11 mouse cellular contexts compared by ENCODE assay signal in genomic region chr5:127577419-127577818, GRCm38 (mm10). TPM values are rescaled to one million over a fixed set of nuclear protein-coding genes. Genes with fewer than 3 reads are reported as not detected.
DNase-seq lines count a peak whose midpoint lies in the region; ATAC-seq and TF ChIP-seq lines count a peak whose summit lies in the region.
"Had no signal": no experiment of that assay in that cellular context is flagged by ENCODE, and none has a peak within 500 bp of the region (broad histone marks: within the 10 kb centered on the region; RNA-seq: fewer than 3 reads in every experiment).

No protein-coding gene starts in this region.

- peak; percentile 56 for TF ChIP-seq CTCF in forebrain, postnatal 0 days (IDR thresholded peaks at IDR 0.05; ENCODE audit: low read depth)

- no peak overlapping the region for H3K4me2 ChIP-seq in forebrain, postnatal 0 days (ENCODE audit: low read depth)
- no peak overlapping the region for H3K4me2 ChIP-seq in midbrain, embryonic 14.5 days (ENCODE audit: low read length)
- no peak overlapping the region for H3K4me2 ChIP-seq in midbrain, embryonic 16.5 days (ENCODE audit: low read length)
- H3K4me2 ChIP-seq in limb, embryonic 11.5 days (ENCODE audit: low read depth, severe bottlenecking): no peak overlapping the region
- H3K4me2 ChIP-seq: embryonic facial prominence, embryonic 13.5 days; limb, embryonic 15.5 days had no signal

- no peaks in the 10 kb centered on the region for H3K27me3 ChIP-seq in forebrain, postnatal 0 days (ENCODE audit: insufficient read depth, low read length)
- no peaks in the 10 kb centered on the region for H3K27me3 ChIP-seq in forebrain, embryonic 10.5 days (ENCODE audit: poor library complexity, severe bottlenecking)
- no peaks in the 10 kb centered on the region for H3K27me3 ChIP-seq in midbrain, embryonic 14.5 days (ENCODE audit: control insufficient read depth, insufficient read depth, low read length)
- no peaks in the 10 kb centered on the region for H3K27me3 ChIP-seq in midbrain, embryonic 16.5 days (ENCODE audit: control insufficient read depth, insufficient read depth, low read depth, low read length)
- H3K27me3 ChIP-seq in limb, embryonic 11.5 days (ENCODE audit: control insufficient read depth, insufficient read depth, low read length): no peaks in the 10 kb centered on the region
- H3K27me3 ChIP-seq: embryonic facial prominence, embryonic 13.5 days had no signal

- 53% methylated on average over 8 of the region's 8 CpGs for WGBS in forebrain, postnatal 0 days
- 66% methylated on average over 8 of the region's 8 CpGs for WGBS in forebrain, embryonic 10.5 days
- WGBS in midbrain, embryonic 14.5 days: 58% methylated on average over 8 of the region's 8 CpGs
- 61% methylated on average over 8 of the region's 8 CpGs for WGBS in midbrain, embryonic 16.5 days
- WGBS in limb, embryonic 11.5 days: 56% methylated on average over 8 of the region's 8 CpGs

- ATAC-seq in forebrain, postnatal 0 days: no peak
- no peak for ATAC-seq in midbrain, embryonic 14.5 days (ENCODE audit: low FRiP score, low TSS enrichment)
- no peak for ATAC-seq in midbrain, embryonic 16.5 days
- no peak for ATAC-seq in limb, embryonic 11.5 days (ENCODE audit: insufficient number of reproducible peaks, low FRiP score, low TSS enrichment, low read depth)

- no peaks in the 10 kb centered on the region for H3K36me3 ChIP-seq in forebrain, postnatal 0 days (ENCODE audit: insufficient read depth)
- H3K36me3 ChIP-seq in forebrain, embryonic 10.5 days (replicated peaks): no peaks in the 10 kb centered on the region
- H3K36me3 ChIP-seq in midbrain, embryonic 14.5 days (ENCODE audit: control insufficient read depth, insufficient read depth, low read length): no peaks in the 10 kb centered on the region
- no peaks in the 10 kb centered on the region for H3K36me3 ChIP-seq in midbrain, embryonic 16.5 days (ENCODE audit: control insufficient read depth, insufficient read depth, low read length)
- H3K36me3 ChIP-seq in limb, embryonic 11.5 days (ENCODE audit: control insufficient read depth, insufficient read depth, low read length): no peaks in the 10 kb centered on the region
- H3K36me3 ChIP-seq: embryonic facial prominence, embryonic 13.5 days; limb, embryonic 15.5 days had no signal

- no peak overlapping the region for H3K27ac ChIP-seq in forebrain, postnatal 0 days (ENCODE audit: low read depth, low read length)
- no peak overlapping the region for H3K27ac ChIP-seq in forebrain, embryonic 10.5 days
- H3K27ac ChIP-seq in midbrain, embryonic 14.5 days (replicated peaks; ENCODE audit: low read depth, low read length): no peak overlapping the region
- H3K27ac ChIP-seq in midbrain, embryonic 16.5 days (ENCODE audit: low read length): no peak overlapping the region
- no peak overlapping the region for H3K27ac ChIP-seq in limb, embryonic 11.5 days (replicated peaks; ENCODE audit: low read depth, low read length)
- H3K27ac ChIP-seq: embryonic facial prominence, embryonic 13.5 days; limb, embryonic 15.5 days had no signal

- H3K9ac ChIP-seq in forebrain, postnatal 0 days: no peak overlapping the region
- H3K9ac ChIP-seq in midbrain, embryonic 14.5 days (replicated peaks; ENCODE audit: low read length): no peak overlapping the region
- no peak overlapping the region for H3K9ac ChIP-seq in midbrain, embryonic 16.5 days (ENCODE audit: low read depth, low read length)
- H3K9ac ChIP-seq in limb, embryonic 11.5 days (ENCODE audit: low read length): no peak overlapping the region
- H3K9ac ChIP-seq: embryonic facial prominence, embryonic 13.5 days; limb, embryonic 15.5 days had no signal

- peak; percentile 25 for DNase-seq in forebrain, postnatal 0 days
- DNase-seq in forebrain, embryonic 10.5 days (ENCODE audit: extremely low spot score, low spot score): no peak
- DNase-seq in midbrain, embryonic 14.5 days: peak; percentile 46
- DNase-seq in cerebellum, adult 18-20 months: peak; percentile 33 to 65
- DNase-seq in limb, embryonic 11.5 days (ENCODE audit: low spot score): peak; percentile 37
- DNase-seq in heart, adult 9 months (ENCODE audit: low spot score in 2 of 2): no peak
- DNase-seq in layer of hippocampus, adult 9-11 months: no peak
- DNase-seq: thymus, postnatal 14 days had no signal

- H3K9me3 ChIP-seq in forebrain, postnatal 0 days (ENCODE audit: low read length): no peaks in the 10 kb centered on the region
- H3K9me3 ChIP-seq in forebrain, embryonic 10.5 days: no peaks in the 10 kb centered on the region
- H3K9me3 ChIP-seq in midbrain, embryonic 14.5 days (ENCODE audit: control insufficient read depth, low read length): no peaks in the 10 kb centered on the region
- no peaks in the 10 kb centered on the region for H3K9me3 ChIP-seq in midbrain, embryonic 16.5 days (replicated peaks; ENCODE audit: control insufficient read depth, low read length, poor library complexity, severe bottlenecking)
- H3K9me3 ChIP-seq in limb, embryonic 11.5 days (ENCODE audit: control insufficient read depth, low read length): no peaks in the 10 kb centered on the region
- H3K9me3 ChIP-seq: embryonic facial prominence, embryonic 13.5 days; limb, embryonic 15.5 days had no signal

- H3K4me1 ChIP-seq in forebrain, postnatal 0 days (ENCODE audit: insufficient read depth): no peaks in the 10 kb centered on the region
- no peaks in the 10 kb centered on the region for H3K4me1 ChIP-seq in forebrain, embryonic 10.5 days
- no peaks in the 10 kb centered on the region for H3K4me1 ChIP-seq in midbrain, embryonic 14.5 days (ENCODE audit: control insufficient read depth, insufficient read depth, low read length)
- no peaks in the 10 kb centered on the region for H3K4me1 ChIP-seq in midbrain, embryonic 16.5 days (ENCODE audit: control insufficient read depth, insufficient read depth, low read length)
- 0 out of 2 replicates have a peak, but pooled peaks cover 2% of the 10 kb centered on the region for H3K4me1 ChIP-seq in limb, embryonic 11.5 days (ENCODE audit: control insufficient read depth, insufficient read depth, low read length)
- H3K4me1 ChIP-seq: embryonic facial prominence, embryonic 13.5 days; limb, embryonic 15.5 days had no signal

- no peak overlapping the region for H3K4me3 ChIP-seq in forebrain, postnatal 0 days (ENCODE audit: low read depth, low read length)
- no peak overlapping the region for H3K4me3 ChIP-seq in forebrain, embryonic 10.5 days
- no peak overlapping the region for H3K4me3 ChIP-seq in midbrain, embryonic 14.5 days (replicated peaks; ENCODE audit: low read depth, low read length)
- no peak overlapping the region for H3K4me3 ChIP-seq in midbrain, embryonic 16.5 days (ENCODE audit: low read depth, low read length)
- no peak overlapping the region for H3K4me3 ChIP-seq in limb, embryonic 11.5 days (ENCODE audit: low read depth, low read length)
- H3K4me3 ChIP-seq: embryonic facial prominence, embryonic 13.5 days; limb, embryonic 15.5 days had no signal

RNA-seq across cellular contexts. Expression of gene Glt1d1, which starts 54.6 kb away (rescaled TPM):
- 10.5 and 12.0 TPM in 2 replicates for total RNA-seq in forebrain, postnatal 0 days (2014; rRNA removed)
- 1.0 and 1.1 TPM in 2 replicates for polyA plus RNA-seq in forebrain, postnatal 0 days (2015; fragmentation: Nextera tagmentation; extraction: Ambion mirVana)
- polyA plus RNA-seq in forebrain, embryonic 10.5 days (2016; fragmentation: Nextera tagmentation; extraction: Ambion mirVana): 1.2 and 1.9 TPM in 2 replicates
- polyA plus RNA-seq in midbrain, embryonic 14.5 days (2014; fragmentation: Nextera tagmentation; extraction: Ambion mirVana): 1.1 and 1.6 TPM in 2 replicates
- polyA plus RNA-seq in midbrain, embryonic 16.5 days (2015; fragmentation: Nextera tagmentation; extraction: Ambion mirVana): 1.7 TPM in 2 replicates
- polyA plus RNA-seq in limb, embryonic 11.5 days (2014; fragmentation: Nextera tagmentation; extraction: Ambion mirVana): 0.33 and 1.2 TPM in 2 replicates

RNA-seq across cellular contexts. Expression of gene Slc15a4, which starts 55.3 kb away (rescaled TPM):
- 28.7 and 30.5 TPM in 2 replicates for total RNA-seq in forebrain, postnatal 0 days (2014; rRNA removed)
- 20.5 and 21.0 TPM in 2 replicates for polyA plus RNA-seq in forebrain, postnatal 0 days (2015; fragmentation: Nextera tagmentation; extraction: Ambion mirVana)
- 25.3 and 25.9 TPM in 2 replicates for polyA plus RNA-seq in forebrain, embryonic 10.5 days (2016; fragmentation: Nextera tagmentation; extraction: Ambion mirVana)
- 22.8 and 27.3 TPM in 2 replicates for polyA plus RNA-seq in midbrain, embryonic 14.5 days (2014; fragmentation: Nextera tagmentation; extraction: Ambion mirVana)
- 26.3 and 31.1 TPM in 2 replicates for polyA plus RNA-seq in midbrain, embryonic 16.5 days (2015; fragmentation: Nextera tagmentation; extraction: Ambion mirVana)
- polyA plus RNA-seq in limb, embryonic 11.5 days (2014; fragmentation: Nextera tagmentation; extraction: Ambion mirVana): 22.4 and 24.6 TPM in 2 replicates

Comparison
In these comparisons a context has a peak if more than half of its experiments do, and no peak if none do; other contexts are left out.
1. DNase-seq: peak in forebrain, postnatal 0 days (single experiment), midbrain, embryonic 14.5 days (single experiment), cerebellum, adult 18-20 months (2 of 2) and limb, embryonic 11.5 days (single experiment); none in forebrain, embryonic 10.5 days (single experiment), heart, adult 9 months (0 of 2) and layer of hippocampus, adult 9-11 months (single experiment).